Mouse (Mus musculus): ENCODE measurements around the gene Ankrd9. TPM values are rescaled to one million over a fixed set of nuclear protein-coding genes. Genes with fewer than 3 reads are reported as not detected.

Gene Ankrd9
- total RNA-seq (2021), result 100 to 1,000 TPM; 130 to 154 TPM
- long read RNA-seq, experiment 1, transcript Ankrd9-207 (2 exons, 1,431 nt), result minor isoform, 8 of 236 reads
- long read RNA-seq, experiment 1, transcript Ankrd9-201 (3 exons, 1,706 nt), result minor isoform, 18 of 236 reads
- long read RNA-seq, experiment 1, transcript Ankrd9-202 (3 exons, 2,577 nt), result major isoform, 81 of 236 reads
- long read RNA-seq, experiment 1, transcript Ankrd9-203 (4 exons, 1,563 nt), result minor isoform, 59 of 236 reads
- long read RNA-seq, experiment 1, partial matches to known transcripts, result 22 of 236 reads
- long read RNA-seq, experiment 1, other reads (novel, unspliced or antisense), result 48 of 236 reads
- long read RNA-seq, experiment 2, transcript Ankrd9-207 (2 exons, 1,431 nt), result minor isoform, 5 of 192 reads
- long read RNA-seq, experiment 2, transcript Ankrd9-201 (3 exons, 1,706 nt), result minor isoform, 24 of 192 reads
- long read RNA-seq, experiment 2, transcript Ankrd9-203 (4 exons, 1,563 nt), result minor isoform, 44 of 192 reads
- long read RNA-seq, experiment 2, transcript Ankrd9-202 (3 exons, 2,577 nt), result major isoform, 76 of 192 reads
- long read RNA-seq, experiment 2, partial matches to known transcripts, result 17 of 192 reads
- long read RNA-seq, experiment 2, other reads (novel, unspliced or antisense), result 26 of 192 reads

GRCm38 (mm10) chr12:110978607-110979406 is at the start of gene Ankrd9:
Ankrd9 (minus strand) TSS chr12:110979040.
- DNase-seq, result peak; percentile 99

- DNase-seq, result no peak
Observed at GRCm38 (mm10) chr12:111021577-111021976, 42.7 kb upstream of the Ankrd9 start.

- no peak for DNase-seq
Observed at GRCm38 (mm10) chr12:111021138-111021537, 42.3 kb upstream of the Ankrd9 start.

- no peak for DNase-seq
Observed at GRCm38 (mm10) chr12:111019086-111019485, 40.2 kb upstream of the Ankrd9 start.

GRCm38 (mm10) chr12:111018068-111018467 is 39.2 kb upstream of the Ankrd9 start:
- DNase-seq, result no peak

GRCm38 (mm10) chr12:111016807-111017206 is 38.0 kb upstream of the Ankrd9 start:
- DNase-seq, result no peak

- no peak for DNase-seq
Observed at GRCm38 (mm10) chr12:111009615-111010257, 30.9 kb upstream of the Ankrd9 start.

GRCm38 (mm10) chr12:111008500-111009490 is 30.0 kb upstream of the Ankrd9 start:
- no peak for DNase-seq

GRCm38 (mm10) chr12:111007134-111008103 is 28.6 kb upstream of the Ankrd9 start:
- no peak for DNase-seq

- no peak for DNase-seq
Observed at GRCm38 (mm10) chr12:111006339-111006738, 27.5 kb upstream of the Ankrd9 start.

GRCm38 (mm10) chr12:111005803-111006202 is 27.0 kb upstream of the Ankrd9 start:
- DNase-seq, result no peak

- no peak for DNase-seq
Observed at GRCm38 (mm10) chr12:111004142-111004541, 25.3 kb upstream of the Ankrd9 start.

- no peak for DNase-seq
Observed at GRCm38 (mm10) chr12:111000956-111001355, 22.1 kb upstream of the Ankrd9 start.

GRCm38 (mm10) chr12:110999820-111000219 is 21.0 kb upstream of the Ankrd9 start:
- no peak for DNase-seq

- no peak for DNase-seq
Observed at GRCm38 (mm10) chr12:110998092-110998491, 19.3 kb upstream of the Ankrd9 start.

GRCm38 (mm10) chr12:110994666-110995065 is 15.8 kb upstream of the Ankrd9 start:
- no peak for DNase-seq

GRCm38 (mm10) chr12:110993226-110993625 is 14.4 kb upstream of the Ankrd9 start:
- no peak for DNase-seq

- DNase-seq, result no peak
Observed at GRCm38 (mm10) chr12:110992771-110993170, 13.9 kb upstream of the Ankrd9 start.

GRCm38 (mm10) chr12:110992128-110992553 is 13.3 kb upstream of the Ankrd9 start:
- peak; percentile 87 for DNase-seq
